Mouse (Mus musculus) liver, embryonic 13.5 days (tissue): ENCODE results near the gene Arhgap19. TPM values are rescaled to one million over a fixed set of nuclear protein-coding genes. Genes with fewer than 3 reads are reported as not detected.

Experiments
- ATAC-seq: fragments of 200-750 bp; cut with Nextera tagmentation; 2 replicates; pipeline ENCODE4 v1.8.0; 2017; ENCODE audit warnings: low read depth, mild to moderate bottlenecking, moderate number of reproducible peaks, moderate library complexity
- DNase-seq: peaks from one replicate; pipeline ENCODE4 v3.0.0; 2022
- H3K27ac ChIP-seq: fragments of 300-500 bp; sonication (generic); 2 replicates; pipeline ENCODE4 v1.5.1; 2015; ENCODE audit warnings: moderate library complexity, mild to moderate bottlenecking, inconsistent platforms
- H3K27me3 ChIP-seq: fragments of 300-500 bp; sonication (generic); 2 replicates; pipeline ENCODE4 v1.6.1; 2015; ENCODE audit warnings: mild to moderate bottlenecking, inconsistent platforms
- H3K36me3 ChIP-seq: fragments of 300-500 bp; sonication (generic); 2 replicates; pipeline ENCODE4 v1.6.1; 2015; ENCODE audit warnings: mild to moderate bottlenecking, inconsistent platforms
- H3K4me1 ChIP-seq: fragments of 300-500 bp; sonication (generic); replicated peaks from 2 replicates; pipeline ENCODE4 v1.6.1; 2015; ENCODE audit warnings: inconsistent platforms
- H3K4me2 ChIP-seq: fragments of 300-500 bp; sonication (generic); 2 replicates; pipeline ENCODE4 v1.6.1; 2015; ENCODE audit warnings: inconsistent platforms, mild to moderate bottlenecking, moderate library complexity
- H3K4me3 ChIP-seq: fragments of 300-500 bp; sonication (generic); replicated peaks from 2 replicates; pipeline ENCODE4 v1.5.1; 2015; ENCODE audit warnings: mild to moderate bottlenecking, inconsistent platforms
- H3K9ac ChIP-seq: fragments of 300-500 bp; sonication (generic); 2 replicates; pipeline ENCODE4 v1.6.1; 2015; ENCODE audit warnings: mild to moderate bottlenecking, inconsistent platforms
- H3K9me3 ChIP-seq: fragments of 300-500 bp; sonication (generic); replicated peaks from 2 replicates; pipeline ENCODE4 v1.6.1; 2016; ENCODE audit warnings: inconsistent platforms
- WGBS: fragments of 180-500 bp; shearing (Covaris S2); methylation state at CpG from one replicate; pipeline ENCODE4 v1.1.7; 2015; ENCODE audit not compliant: insufficient replicate concordance; 5-methylcytosine and 5-hydroxymethylcytosine counted together
- polyA plus RNA-seq: library from polyadenylated mRNA; unstranded; fragments of >200 nt; fragmentation: Nextera tagmentation; extraction: Ambion mirVana; gene quantifications from 2 replicates; pipeline ENCODE4 v1.2.1, GENCODE M21; 2015

The Arhgap19 gene
- polyA plus RNA-seq, 1 experiment from 2014 or later = 25.0 TPM

DNA sequence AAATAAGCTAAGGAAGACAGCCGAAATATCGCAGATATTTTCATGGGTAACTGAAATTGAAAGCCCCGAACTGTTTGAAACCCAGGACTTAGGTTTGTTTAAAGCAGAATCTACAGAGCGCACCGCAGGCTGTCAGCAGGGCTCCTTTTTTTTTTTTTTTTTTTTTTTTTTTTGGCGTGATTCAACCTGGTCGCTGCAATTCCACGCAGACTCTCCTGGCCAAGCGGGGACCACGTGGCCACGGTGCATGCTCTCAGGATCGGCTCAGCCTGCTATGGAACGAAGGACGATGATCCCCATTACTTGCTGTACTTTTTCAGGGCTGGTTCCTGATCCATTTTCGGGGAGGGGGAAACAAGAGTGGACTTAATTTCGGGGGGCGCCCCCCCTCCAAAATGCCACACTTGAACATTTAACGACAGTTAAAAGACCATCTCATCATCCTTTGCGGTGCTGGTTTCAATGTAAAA lies 29.3 kb upstream of the Arhgap19 start:
- no peaks in the 10 kb centered on the region for H3K27me3 ChIP-seq
- ATAC-seq (no peak), DNase-seq (no peak)
- H3K9ac ChIP-seq = peak overlapping the region; percentile 94
- peak overlapping the region; percentile 99 for H3K4me2 ChIP-seq
- no peaks in the 10 kb centered on the region for H3K9me3 ChIP-seq
- H3K4me3 ChIP-seq = peak overlapping the region; percentile 92
- H3K27ac ChIP-seq = peak overlapping the region; percentile 94
- H3K36me3 ChIP-seq = no peaks in the 10 kb centered on the region
- peaks cover 66% of the 10 kb centered on the region for H3K4me1 ChIP-seq
- under 1% methylated on average over 18 of the region's 19 CpGs for WGBS

DNA sequence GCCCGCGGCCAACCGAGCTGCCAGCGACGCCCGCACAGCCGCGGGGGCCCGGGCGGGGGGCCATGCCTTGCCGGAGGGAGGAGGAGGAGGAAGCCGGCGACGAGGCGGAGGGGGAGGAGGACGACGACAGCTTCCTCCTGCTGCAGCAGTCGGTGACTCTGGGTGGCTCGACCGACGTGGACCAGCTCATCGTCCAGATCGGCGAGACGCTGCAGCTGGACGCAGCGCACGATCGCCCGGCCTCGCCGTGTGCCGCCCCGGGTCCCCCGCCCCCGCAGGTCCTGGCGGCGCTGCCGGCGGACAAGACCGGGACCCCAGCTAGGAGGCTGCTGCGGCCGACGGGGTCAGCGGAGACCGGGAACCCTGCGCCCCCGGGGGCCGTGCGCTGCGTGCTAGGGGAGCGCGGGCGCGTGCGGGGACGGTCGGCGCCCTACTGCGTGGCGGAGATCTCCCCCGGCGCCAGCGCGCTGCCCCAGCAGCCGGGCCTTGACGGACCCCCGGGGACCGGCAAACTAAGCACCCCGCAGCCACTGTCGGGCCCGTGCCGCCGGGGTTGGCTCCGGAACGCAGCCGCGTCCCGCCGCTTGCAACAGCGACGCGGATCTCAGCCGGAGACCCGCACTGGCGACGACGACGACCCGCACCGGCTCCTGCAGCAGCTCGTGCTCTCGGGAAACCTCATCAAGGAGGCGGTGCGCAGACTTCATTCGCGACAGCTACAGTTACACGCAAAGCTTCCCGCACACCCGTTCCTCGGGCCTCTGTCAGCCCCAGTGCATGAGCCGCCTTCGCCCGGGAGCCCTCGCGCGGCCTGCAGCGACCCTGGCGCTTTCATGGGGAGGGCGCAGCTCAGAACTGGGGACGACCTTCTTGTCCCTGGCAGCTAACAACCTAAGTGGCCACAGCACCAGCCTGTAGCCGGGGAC lies 28.5 kb upstream of the Arhgap19 start:
- under 1% methylated on average over 110 of the region's 112 CpGs for WGBS

DNA sequence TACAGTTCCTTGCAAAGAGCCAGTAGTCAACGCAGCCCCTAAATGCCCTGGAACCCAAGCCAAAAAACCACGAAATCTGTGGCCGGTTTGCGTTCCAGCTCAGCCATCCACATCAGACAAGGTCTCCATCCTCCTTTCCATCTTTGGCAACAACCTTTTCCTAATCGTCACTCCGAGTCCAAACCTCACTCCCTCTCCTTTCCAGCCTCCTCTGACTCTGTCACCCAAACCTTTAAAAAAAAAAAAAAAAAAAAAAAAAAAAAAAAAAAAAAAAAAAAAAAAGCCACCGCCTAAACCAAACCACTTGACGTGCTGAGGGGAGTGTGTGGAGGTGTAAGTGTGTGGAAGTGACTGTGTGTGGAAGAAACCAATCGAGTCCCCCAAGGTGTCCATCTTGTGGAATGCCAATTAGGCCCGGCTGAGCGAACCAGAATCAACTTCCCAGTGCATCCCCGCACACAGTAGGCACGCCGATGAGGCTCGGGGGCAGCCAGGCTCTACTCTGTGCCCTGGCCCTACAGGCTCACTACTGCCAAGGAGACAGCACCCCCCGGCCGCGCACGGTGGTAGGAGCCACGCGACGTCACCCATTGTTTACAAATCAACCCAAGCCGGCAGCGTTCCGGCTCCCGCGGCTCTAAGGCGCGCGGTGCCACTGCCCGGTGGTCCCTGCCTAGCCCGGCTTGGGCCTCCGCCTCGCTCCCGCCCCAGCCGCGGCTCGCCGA lies 27.7 kb upstream of the Arhgap19 start, which contains the start of gene Frat1:
Gene Frat1 (plus strand): TSS at position 590 of the 725 bp plus-strand sequence.
- Histone ChIP-seq H3K36me3 (no peaks in the 10 kb centered on the region), H3K4me2 (peak within 1 kb of the TSS; percentile 99), H3K9me3 (no peaks in the 10 kb centered on the region), H3K4me3 (peak within 1 kb of the TSS; percentile 92), H3K27me3 (no peaks in the 10 kb centered on the region), H3K27ac (peak within 1 kb of the TSS; percentile 94), H3K4me1 (peaks cover 59% of the 10 kb centered on the region), H3K9ac (peak within 1 kb of the TSS; percentile 94)
- peak; percentile 88 for ATAC-seq
- under 1% methylated on average over 38 of the region's 39 CpGs for WGBS
- DNase-seq = peak; percentile 88

More for the DNA sequence above, 28.5 kb upstream of the Arhgap19 start:
- Histone ChIP-seq H3K9me3 (no peaks in the 10 kb centered on the region), H3K9ac (peak overlapping the region; percentile 94), H3K4me1 (peaks cover 61% of the 10 kb centered on the region), H3K27me3 (no peaks in the 10 kb centered on the region), H3K36me3 (no peaks in the 10 kb centered on the region), H3K4me2 (peak overlapping the region; percentile 99), H3K27ac (peak overlapping the region; percentile 94), H3K4me3 (peak overlapping the region; percentile 92)
- DNase-seq (no peak), ATAC-seq (peak; percentile 52)

DNA sequence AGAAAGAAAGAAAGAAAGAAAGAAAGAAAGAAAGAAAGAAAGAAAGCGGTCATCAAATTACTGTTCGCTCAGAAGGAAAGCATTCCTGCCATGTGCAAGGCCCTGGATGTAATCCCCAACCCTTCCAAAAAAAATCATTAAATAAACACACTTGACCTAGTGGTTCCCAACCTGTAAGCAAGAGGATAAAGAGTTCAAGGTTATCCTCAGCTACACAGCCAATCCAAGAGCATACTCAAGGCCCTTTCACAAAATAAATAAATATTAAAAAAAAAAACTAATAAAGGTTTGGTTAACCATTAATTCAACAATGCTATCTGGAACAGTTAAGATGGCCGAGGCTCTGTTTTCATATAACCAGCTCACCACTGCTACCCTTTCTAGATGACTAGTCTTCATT lies 27.1 kb upstream of the Arhgap19 start:
- Histone ChIP-seq H3K9ac (peak overlapping the region; percentile 72), H3K36me3 (no peaks in the 10 kb centered on the region), H3K27ac (peak overlapping the region; percentile 94), H3K4me2 (peak overlapping the region; percentile 99), H3K27me3 (no peaks in the 10 kb centered on the region), H3K4me3 (peak overlapping the region; percentile 92), H3K9me3 (no peaks in the 10 kb centered on the region), H3K4me1 (peaks cover 55% of the 10 kb centered on the region)
- DNase-seq (no peak), ATAC-seq (no peak)
- 74% methylated on average over 3 of the region's 3 CpGs for WGBS

- Histone ChIP-seq H3K27me3 (no peaks in the 10 kb centered on the region), H3K4me2 (no peak overlapping the region), H3K9ac (no peak overlapping the region), H3K27ac (no peak overlapping the region), H3K9me3 (no peaks in the 10 kb centered on the region), H3K4me3 (no peak overlapping the region), H3K4me1 (peaks cover 44% of the 10 kb centered on the region), H3K36me3 (no peaks in the 10 kb centered on the region)
- 62% methylated on average over 3 of the region's 3 CpGs for WGBS
- DNase-seq (no peak), ATAC-seq (no peak)
These were observed 24.7 kb upstream of the Arhgap19 start for GRCm38 (mm10) chr19:41826529-41826928.

GRCm38 (mm10) chr19:41824950-41825349 lies 23.1 kb upstream of the Arhgap19 start:
- Histone ChIP-seq H3K4me3 (no peak overlapping the region), H3K36me3 (no peaks in the 10 kb centered on the region), H3K9ac (no peak overlapping the region), H3K9me3 (no peaks in the 10 kb centered on the region), H3K27me3 (no peaks in the 10 kb centered on the region), H3K4me1 (peaks cover 34% of the 10 kb centered on the region), H3K4me2 (no peak overlapping the region), H3K27ac (no peak overlapping the region)
- ATAC-seq (no peak), DNase-seq (no peak)
- WGBS = 44% methylated on average over 5 of the region's 5 CpGs

- 20% methylated on average over 1 of the region's 1 CpGs for WGBS
- Histone ChIP-seq H3K27me3 (no peaks in the 10 kb centered on the region), H3K36me3 (no peaks in the 10 kb centered on the region), H3K9ac (peak overlapping the region; percentile 43), H3K4me3 (no peak overlapping the region), H3K27ac (no peak overlapping the region; the same call in 1 of the 2 replicates), H3K9me3 (no peaks in the 10 kb centered on the region), H3K4me2 (no peak overlapping the region), H3K4me1 (peaks cover 28% of the 10 kb centered on the region)
- ATAC-seq (peak; percentile 70), DNase-seq (no peak)
These were observed 20.7 kb upstream of the Arhgap19 start for GRCm38 (mm10) chr19:41822589-41822988.

DNA sequence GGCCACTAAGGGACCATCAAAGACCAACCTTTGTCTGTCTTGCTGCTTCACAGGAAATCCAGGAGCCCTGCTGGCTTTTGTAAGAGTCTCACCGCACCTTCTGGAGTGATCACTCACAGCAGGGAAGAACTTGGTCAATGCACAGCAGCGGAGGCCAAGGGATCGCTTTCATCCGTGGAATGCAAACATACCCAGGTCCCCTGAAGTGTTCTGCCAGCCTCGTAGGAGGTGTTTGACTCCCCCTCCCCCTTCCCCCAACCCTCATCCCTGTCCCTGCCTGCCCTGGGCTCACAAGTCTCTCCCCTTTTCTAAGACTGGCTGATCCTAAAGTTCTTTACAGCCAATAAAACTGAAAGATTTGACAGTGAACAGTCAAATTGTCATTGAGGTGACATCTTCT lies 19.6 kb upstream of the Arhgap19 start:
- H3K27ac ChIP-seq = no peak overlapping the region
- no peaks in the 10 kb centered on the region for H3K27me3 ChIP-seq
- 54% methylated on average over 5 of the region's 5 CpGs for WGBS
- no peak overlapping the region for H3K4me3 ChIP-seq
- peaks cover 38% of the 10 kb centered on the region for H3K4me1 ChIP-seq
- H3K4me2 ChIP-seq = no peak overlapping the region
- no peak for ATAC-seq
- no peaks in the 10 kb centered on the region for H3K36me3 ChIP-seq
- H3K9me3 ChIP-seq = no peaks in the 10 kb centered on the region
- H3K9ac ChIP-seq = no peak overlapping the region
- no peak for DNase-seq

DNA sequence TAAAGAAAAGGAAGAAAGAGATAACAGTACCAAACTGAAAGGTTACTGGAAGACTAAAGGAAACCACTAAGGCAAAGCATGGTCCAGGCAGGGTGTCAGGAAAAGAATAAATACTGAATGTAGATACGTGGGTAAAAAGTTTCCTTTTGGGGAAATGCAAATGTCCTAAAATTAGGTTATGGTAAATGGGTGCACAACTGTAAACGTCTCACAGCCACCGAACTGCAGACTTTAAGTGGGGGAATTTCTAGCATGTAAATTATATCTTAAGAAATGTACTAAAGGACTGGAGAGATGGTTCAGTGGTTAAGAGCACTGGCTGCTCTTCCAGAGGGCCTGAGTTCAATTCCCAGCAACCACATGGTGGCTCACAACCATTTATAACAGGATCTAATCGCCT lies 16.9 kb upstream of the Arhgap19 start:
- H3K27me3 ChIP-seq = no peaks in the 10 kb centered on the region
- H3K36me3 ChIP-seq = no peaks in the 10 kb centered on the region
- no peak overlapping the region for H3K4me3 ChIP-seq
- WGBS = 59% methylated on average over 4 of the region's 4 CpGs
- H3K9me3 ChIP-seq = 0 out of 2 replicates have a peak, but pooled peaks cover 2% of the 10 kb centered on the region
- H3K4me1 ChIP-seq = peaks cover 35% of the 10 kb centered on the region
- ATAC-seq (no peak), DNase-seq (no peak)
- H3K27ac ChIP-seq = no peak overlapping the region
- H3K4me2 ChIP-seq = no peak overlapping the region
- H3K9ac ChIP-seq = no peak overlapping the region

GRCm38 (mm10) chr19:41817325-41817724 lies 15.5 kb upstream of the Arhgap19 start:
- H3K27ac ChIP-seq = no peak overlapping the region
- H3K4me2 ChIP-seq = no peak overlapping the region

GRCm38 (mm10) chr19:41816915-41817314 lies 15.1 kb upstream of the Arhgap19 start:
- no peak overlapping the region for H3K27ac ChIP-seq
- ATAC-seq (no peak), DNase-seq (no peak)
- 0 out of 2 replicates have a peak overlapping the region, but pooled peaks have one; percentile 11 for H3K9ac ChIP-seq
- 58% methylated on average over 5 of the region's 5 CpGs for WGBS
- H3K4me1 ChIP-seq = peaks cover 38% of the 10 kb centered on the region
- H3K4me3 ChIP-seq = no peak overlapping the region
- H3K4me2 ChIP-seq = no peak overlapping the region
- H3K27me3 ChIP-seq = no peaks in the 10 kb centered on the region
- no peaks in the 10 kb centered on the region for H3K36me3 ChIP-seq
- H3K9me3 ChIP-seq = 0 out of 2 replicates have a peak, but pooled peaks cover 3% of the 10 kb centered on the region

More at GRCm38 (mm10) chr19:41817325-41817724, 15.5 kb upstream of the Arhgap19 start:
- H3K4me1 ChIP-seq = peaks cover 37% of the 10 kb centered on the region
- no peak overlapping the region for H3K4me3 ChIP-seq
- DNase-seq (no peak), ATAC-seq (no peak)
- H3K9ac ChIP-seq = 0 out of 2 replicates have a peak overlapping the region, but pooled peaks have one; percentile 11
- 0 out of 2 replicates have a peak, but pooled peaks cover 3% of the 10 kb centered on the region for H3K9me3 ChIP-seq
- no peaks in the 10 kb centered on the region for H3K27me3 ChIP-seq
- no peaks in the 10 kb centered on the region for H3K36me3 ChIP-seq
- WGBS = 64% methylated on average over 10 of the region's 10 CpGs
